Mouse (Mus musculus) lung, postnatal 0 days (tissue): ENCODE results near the gene Cnksr2. TPM values are rescaled to one million over a fixed set of nuclear protein-coding genes. Genes with fewer than 3 reads are reported as not detected.
A peak's percentile ranks its signal among the peaks of the same experiment; 100 is the strongest.

Experiments
- ATAC-seq: fragments of 200-750 bp; cut with Nextera tagmentation; 2 replicates; pipeline ENCODE4 v1.8.0; 2017; ENCODE audit warnings: moderate library complexity
- DNase-seq: peaks from one replicate; pipeline ENCODE4 v3.0.0-alpha.2; 2016; ENCODE audit warnings: low spot score
- H3K27ac ChIP-seq: fragments of 300-500 bp; sonication (generic); 2 replicates; pipeline ENCODE4 v1.5.1; 2014; ENCODE audit warnings: antibody characterized with exemption, mild to moderate bottlenecking, low read length, mixed read lengths
- H3K27me3 ChIP-seq: fragments of 300-500 bp; sonication (generic); replicated peaks from 2 replicates; pipeline ENCODE4 v1.6.1; 2014; ENCODE audit warnings: low read length, mixed read lengths; ENCODE audit not compliant: insufficient read depth
- H3K36me3 ChIP-seq: fragments of 300-500 bp; sonication (generic); 2 replicates; pipeline ENCODE4 v1.6.1; 2014; ENCODE audit warnings: low read length, mixed read lengths; ENCODE audit not compliant: insufficient read depth
- H3K4me1 ChIP-seq: fragments of 300-500 bp; sonication (generic); 2 replicates; pipeline ENCODE4 v1.6.1; 2014; ENCODE audit warnings: antibody characterized with exemption, low read depth, low read length, mixed read lengths; ENCODE audit not compliant: insufficient read depth
- H3K4me2 ChIP-seq: fragments of 300-500 bp; sonication (generic); replicated peaks from 2 replicates; pipeline ENCODE4 v1.6.1; 2014; ENCODE audit warnings: low read depth, mild to moderate bottlenecking, low read length, moderate library complexity, mixed read lengths
- H3K4me3 ChIP-seq: fragments of 300-500 bp; sonication (generic); 2 replicates; pipeline ENCODE4 v1.5.1; 2014; ENCODE audit warnings: low read depth, low read length
- H3K9ac ChIP-seq: fragments of 300-500 bp; sonication (generic); replicated peaks from 2 replicates; pipeline ENCODE4 v1.6.1; 2014; ENCODE audit warnings: low read depth, mild to moderate bottlenecking
- H3K9me3 ChIP-seq: fragments of 300-500 bp; sonication (generic); 2 replicates; pipeline ENCODE4 v1.6.1; 2016; ENCODE audit warnings: low read length, mixed read lengths
- CTCF ChIP-seq: IDR thresholded peaks from 2 replicates; pipeline ENCODE4 v1.5.1; 2016; ENCODE audit warnings: antibody characterized with exemption, mild to moderate bottlenecking
- EP300 ChIP-seq: IDR thresholded peaks from 2 replicates; pipeline ENCODE4 v1.6.1; 2016; ENCODE audit warnings: antibody characterized with exemption, mild to moderate bottlenecking, control low read depth
- WGBS: fragments of 180-500 bp; shearing (Covaris S2); extraction: QIAGEN DNeasy Blood & Tissue Kit; methylation state at CpG from one replicate; pipeline ENCODE4 v1.1.7; 2014; 5-methylcytosine and 5-hydroxymethylcytosine counted together
- polyA plus RNA-seq: library from polyadenylated mRNA; unstranded; fragments of >200 nt; fragmentation: Nextera tagmentation; extraction: Ambion mirVana; gene quantifications from 2 replicates; pipeline ENCODE4 v1.2.1, GENCODE M21; 2015

The Cnksr2 gene
- polyA plus RNA-seq, 1 experiment from 2014 or later, result 0.33 TPM

DNA sequence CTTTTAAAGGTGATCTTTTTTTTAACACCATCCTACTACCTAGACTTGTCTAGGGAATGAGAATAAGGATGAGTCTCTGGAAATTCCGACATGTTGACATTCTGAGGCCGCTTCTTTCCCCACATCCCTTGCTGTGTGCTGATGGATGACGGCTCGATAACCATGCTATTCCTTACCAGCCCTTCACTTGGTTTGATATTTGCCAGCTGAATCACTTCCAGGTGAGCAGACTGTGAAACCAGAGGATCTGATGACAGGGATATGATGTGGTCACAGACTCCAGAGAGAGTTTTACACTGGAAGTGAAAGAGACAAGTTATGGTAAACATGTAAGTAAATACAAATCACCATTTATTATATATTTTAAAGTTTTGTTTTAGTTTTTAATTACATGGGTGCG is 98.0 kb downstream of the Cnksr2 start:
- Histone ChIP-seq H3K27me3 (no peaks in the 10 kb centered on the region), H3K36me3 (no peaks in the 10 kb centered on the region), H3K4me1 (no peaks in the 10 kb centered on the region), H3K4me2 (no peak overlapping the region), H3K27ac (no peak overlapping the region), H3K9me3 (no peaks in the 10 kb centered on the region), H3K9ac (no peak overlapping the region), H3K4me3 (no peak overlapping the region)
- 79% methylated on average over 5 of the region's 5 CpGs for WGBS
- ATAC-seq (no peak), DNase-seq (no peak)
- no peak for TF ChIP-seq CTCF
- TF ChIP-seq EP300, result no peak

DNA sequence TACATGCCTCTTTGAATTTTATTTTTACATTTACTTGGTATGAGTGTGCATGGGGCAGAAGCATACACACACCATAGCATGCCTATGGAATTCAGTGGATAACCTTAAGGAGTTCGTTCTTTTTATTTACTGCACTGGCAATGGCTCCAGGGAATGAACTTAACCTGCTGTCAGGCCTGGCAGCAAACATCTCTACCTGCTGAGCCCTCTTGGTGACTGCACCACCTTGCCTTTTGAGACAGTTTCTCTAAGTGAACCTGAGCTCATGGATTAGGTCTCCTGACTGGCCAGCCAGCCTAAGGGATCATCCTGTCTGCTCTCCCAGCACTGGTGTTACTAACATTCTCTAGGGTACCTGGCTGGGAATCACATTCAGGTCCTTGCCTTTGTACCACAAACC is 106.5 kb downstream of the Cnksr2 start:
- Histone ChIP-seq H3K27me3 (no peaks in the 10 kb centered on the region), H3K4me1 (no peaks in the 10 kb centered on the region), H3K9me3 (no peaks in the 10 kb centered on the region), H3K9ac (no peak overlapping the region), H3K4me3 (no peak overlapping the region), H3K4me2 (no peak overlapping the region), H3K36me3 (no peaks in the 10 kb centered on the region), H3K27ac (no peak overlapping the region)
- DNase-seq (no peak), ATAC-seq (no peak)
- TF ChIP-seq CTCF, result no peak
- TF ChIP-seq EP300, result no peak
- WGBS, result 69% methylated on average over 1 of the region's 1 CpGs

DNA sequence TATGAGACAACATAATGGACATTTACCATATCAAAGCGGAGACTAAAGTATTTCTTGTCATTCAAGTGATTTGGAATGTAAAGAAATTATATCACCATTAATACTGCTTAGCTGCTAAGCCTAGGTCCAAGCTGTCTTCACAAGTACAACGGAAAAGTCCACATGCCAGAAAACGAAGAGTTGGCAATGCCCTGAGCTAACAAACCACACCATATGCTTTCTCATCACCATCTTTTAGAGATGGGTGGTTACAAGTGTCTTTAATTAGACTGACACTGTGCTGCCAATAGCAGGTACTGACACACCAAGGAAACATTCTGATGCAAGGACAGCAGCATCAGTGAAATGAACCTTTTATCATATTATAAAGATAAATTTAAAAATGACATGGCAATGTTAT is 123.0 kb downstream of the Cnksr2 start:
- TF ChIP-seq CTCF (no peak), EP300 (no peak)
- no peak for DNase-seq
- Histone ChIP-seq H3K9ac (no peak overlapping the region), H3K9me3 (no peaks in the 10 kb centered on the region), H3K4me1 (no peaks in the 10 kb centered on the region), H3K4me2 (no peak overlapping the region), H3K27ac (no peak overlapping the region), H3K36me3 (no peaks in the 10 kb centered on the region), H3K4me3 (no peak overlapping the region), H3K27me3 (no peaks in the 10 kb centered on the region)
- 74% methylated on average over 3 of the region's 3 CpGs for WGBS
- ATAC-seq, result no peak

DNA sequence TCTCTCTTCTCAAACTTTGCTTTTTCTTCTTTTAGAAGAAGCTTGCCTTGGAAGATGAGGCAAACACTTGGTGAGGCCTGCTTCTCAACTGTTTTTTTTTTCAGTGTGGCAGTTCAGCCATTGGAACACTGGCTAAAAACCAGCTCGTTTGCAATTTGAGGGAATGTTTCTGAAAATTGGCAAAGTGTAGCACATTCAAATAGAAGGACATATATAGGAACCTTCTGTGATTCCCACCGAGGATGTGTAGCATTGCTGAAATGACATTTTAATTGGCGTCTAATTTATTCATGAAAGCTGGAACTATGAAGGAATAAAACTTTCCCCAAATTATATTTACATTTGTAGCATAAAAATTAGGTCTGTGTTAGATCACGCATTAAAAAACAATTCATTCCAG is 213.1 kb downstream of the Cnksr2 start:
- Histone ChIP-seq H3K27me3 (no peaks in the 10 kb centered on the region), H3K4me1 (no peaks in the 10 kb centered on the region), H3K4me3 (no peak overlapping the region), H3K9me3 (no peaks in the 10 kb centered on the region), H3K27ac (no peak overlapping the region), H3K9ac (no peak overlapping the region), H3K36me3 (no peaks in the 10 kb centered on the region), H3K4me2 (no peak overlapping the region)
- TF ChIP-seq EP300 (no peak), CTCF (no peak)
- no peak for DNase-seq
- no peak for ATAC-seq
- 77% methylated on average over 4 of the region's 4 CpGs for WGBS

DNA sequence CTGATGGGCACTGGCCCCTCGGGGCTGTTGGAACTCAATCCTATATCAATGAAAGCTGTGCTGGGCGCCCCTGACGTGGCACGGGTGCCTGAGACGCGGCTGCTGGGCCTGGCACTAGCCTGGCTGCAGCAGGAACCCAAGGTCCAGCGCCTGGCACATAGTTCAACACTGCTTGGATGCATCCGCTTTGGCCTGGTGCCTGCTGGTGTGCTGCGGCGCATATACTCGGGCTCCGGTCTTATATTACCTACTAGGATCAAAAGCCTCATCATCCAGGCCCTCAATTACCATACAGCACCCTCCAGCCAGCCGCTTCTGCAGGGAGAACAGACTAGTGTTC is 224.2 kb downstream of the Cnksr2 start:
- no peak overlapping the region for H3K4me2 ChIP-seq
- H3K9ac ChIP-seq, result no peak overlapping the region
- H3K36me3 ChIP-seq, result no peaks in the 10 kb centered on the region
- H3K27me3 ChIP-seq, result no peaks in the 10 kb centered on the region
- WGBS, result 87% methylated on average over 13 of the region's 13 CpGs
- H3K4me3 ChIP-seq, result no peak overlapping the region
- no peaks in the 10 kb centered on the region for H3K4me1 ChIP-seq
- no peak overlapping the region for H3K27ac ChIP-seq
- ATAC-seq (no peak), DNase-seq (no peak)
- H3K9me3 ChIP-seq, result no peaks in the 10 kb centered on the region
- TF ChIP-seq EP300 (no peak), CTCF (no peak)

DNA sequence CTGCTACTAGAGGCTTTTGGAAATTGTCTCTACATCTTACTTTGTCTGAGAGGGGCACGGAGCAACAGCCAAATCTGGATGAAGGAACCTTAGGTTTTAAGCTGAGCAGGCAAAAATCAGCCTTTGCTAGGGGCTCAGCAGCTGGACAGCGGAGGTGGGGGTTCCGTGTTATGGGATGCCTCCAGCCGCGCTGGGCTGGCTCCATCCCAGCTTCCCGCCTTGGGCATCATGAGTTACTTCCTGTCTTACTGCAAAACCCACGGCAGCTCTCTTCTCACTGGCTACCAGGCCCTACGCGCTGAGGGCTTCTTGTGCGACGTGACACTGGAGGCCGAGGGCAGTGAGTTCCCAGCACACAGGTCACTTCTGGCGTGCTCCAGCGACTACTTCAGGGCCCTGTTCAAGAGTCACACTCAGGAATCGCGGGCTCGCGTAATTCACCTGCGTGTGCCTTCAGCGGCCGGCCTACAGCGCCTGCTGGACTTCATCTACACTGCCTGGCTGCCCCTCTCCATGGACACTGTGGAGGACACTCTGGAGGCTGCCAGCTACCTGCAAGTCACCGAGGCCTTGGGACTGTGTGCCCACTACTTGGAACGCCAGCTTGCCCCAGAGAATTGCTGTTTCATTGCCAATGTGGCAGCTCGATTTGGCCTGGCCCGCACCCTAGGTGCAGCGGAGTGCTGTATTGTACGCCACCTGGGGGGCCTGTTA is 224.7 kb downstream of the Cnksr2 start, which contains the start of gene Klhl34:
Klhl34 (plus strand) TSS at position 229 of the 714 bp plus-strand sequence.
- no peak within 1 kb of the TSS for H3K9ac ChIP-seq
- H3K9me3 ChIP-seq, result no peaks in the 10 kb centered on the region
- ATAC-seq (peak; percentile 58), DNase-seq (peak; percentile 10)
- peak within 1 kb of the TSS; percentile 49 for H3K4me2 ChIP-seq
- H3K27ac ChIP-seq, result no peak within 1 kb of the TSS
- H3K4me3 ChIP-seq, result no peak within 1 kb of the TSS
- WGBS, result 37% methylated on average over 28 of the region's 28 CpGs
- TF ChIP-seq CTCF (no peak), EP300 (no peak)
- no peaks in the 10 kb centered on the region for H3K27me3 ChIP-seq
- no peaks in the 10 kb centered on the region for H3K4me1 ChIP-seq
- H3K36me3 ChIP-seq, result no peaks in the 10 kb centered on the region
